Mouse (Mus musculus) left cerebral cortex, adult 9 months (tissue): ENCODE measurements around the gene Srgap2.
A peak's percentile ranks its signal among the peaks of the same experiment; 100 is the strongest.

Experiments used
- DNase-seq, 2 experiments: peaks; one replicate each; pipeline ENCODE4 v3.0.0; 2022; ENCODE audit warnings: low spot score in 2 of 2

Gene Srgap2

GRCm38 (mm10) chr1:131246433-131247395 lies 280.4 kb downstream of the Srgap2 start:
- DNase-seq: peak in 1 of 2 experiments; percentile 69

GRCm38 (mm10) chr1:131245926-131246325 lies 281.2 kb downstream of the Srgap2 start:
- DNase-seq: peak in 1 of 2 experiments; percentile 59

- DNase-seq: peak in 1 of 2 experiments; percentile 62
Measured at GRCm38 (mm10) chr1:131245089-131245856, 281.9 kb downstream of the Srgap2 start, which contains the start of gene Rassf5. Gene Rassf5 (minus strand): TSS chr1:131245258.

- no peak for DNase-seq
Measured at GRCm38 (mm10) chr1:131244536-131245088, 282.5 kb downstream of the Srgap2 start.

- no peak for DNase-seq
Measured at GRCm38 (mm10) chr1:131242956-131243355, 284.2 kb downstream of the Srgap2 start.

- DNase-seq: no peak
Measured at GRCm38 (mm10) chr1:131239576-131240193, 287.5 kb downstream of the Srgap2 start.

GRCm38 (mm10) chr1:131238931-131239381 lies 288.2 kb downstream of the Srgap2 start:
- DNase-seq: peak in 1 of 2 experiments; percentile 18

GRCm38 (mm10) chr1:131236077-131236476 lies 291.1 kb downstream of the Srgap2 start:
- no peak for DNase-seq
